Mouse (Mus musculus) bone marrow macrophage, adult 2 months (primary cell): Measurements from ENCODE around the gene Cacng2.

Source experiments
- CTCF ChIP-seq: IDR thresholded peaks from 2 replicates; pipeline ENCODE4 v1.5.1; 2012; ENCODE audit warnings: low read depth, mild to moderate bottlenecking, low read length, moderate library complexity
- POLR2A ChIP-seq: IDR thresholded peaks from 2 replicates; pipeline ENCODE4 v1.6.1; 2012; ENCODE audit warnings: mild to moderate bottlenecking, low read depth, low read length, borderline replicate concordance

GRCm38 (mm10) chr15:78037626-78038025 lies 82.2 kb downstream of the Cacng2 start:
- no peak for TF ChIP-seq POLR2A
- TF ChIP-seq CTCF = no peak
